Mouse (Mus musculus) Patski (cell line): ENCODE measurements around the gene Mrgprb2. TPM values are rescaled to one million over a fixed set of nuclear protein-coding genes. Genes with fewer than 3 reads are reported as not detected.

Source experiments
- ATAC-seq: fragments of 100-300 bp; one replicate; pipeline ENCODE4 v1.8.0; 2021
- CTCF ChIA-PET: fragments of 350-600 bp; sonication (Branson Sonifier 250); formaldehyde crosslinking; loops from one replicate; lab custom pipeline; 2022; ENCODE audit warnings: inconsistent platforms; lab: Charles Lee
- POLR2A ChIA-PET: fragments of 350-600 bp; sonication (Branson Sonifier 250); formaldehyde crosslinking; loops from one replicate; lab custom pipeline; 2022; ENCODE audit warnings: antibody characterized with exemption, inconsistent platforms; lab: Charles Lee
- DNase-seq: peaks from one replicate; pipeline ENCODE4 v3.0.0-alpha.2; 2011; ENCODE audit warnings: low read depth, low spot score
- H3K27me3 ChIP-seq: fragments of 371-371 bp; one replicate; pipeline ENCODE4 v1.5.1; 2021
- CTCF ChIP-seq: fragments of 100-300 bp; IDR thresholded peaks from one replicate; pipeline ENCODE4 v1.5.1; 2021
- in situ Hi-C: fragments of 300-500 bp; cut with MboI; formaldehyde crosslinking; loops from 3 replicates; pipeline ENCODE4 v1.11.1; 2018; ENCODE audit warnings: low pct_unique_long_range_greater_than_20kb, mixed read lengths
- polyA plus RNA-seq: library from polyadenylated mRNA; unstranded; gene quantifications from one replicate; pipeline ENCODE4 v1.2.3, GENCODE M21; 2021

Gene Mrgprb2
- polyA plus RNA-seq = not detected

- ChIA-PET CTCF (no interaction called here), POLR2A (no interaction called here)
- no peak for ATAC-seq
- no peak for DNase-seq
- H3K27me3 ChIP-seq = no peaks in the 10 kb centered on the region
- in situ Hi-C loops = no loop called here
- no peak for TF ChIP-seq CTCF
Measured at GRCm38 (mm10) chr7:48557986-48558385, at the start of gene Mrgprb2. Mrgprb2 (minus strand) TSS chr7:48558086.

Other genes starting within 250 kb of the Mrgprb2 start
- gene Mrgprb8, start 169.6 kb downstream of the Mrgprb2 start, polyA plus RNA-seq = not detected
- gene Mrgprb1, start 101.7 kb downstream of the Mrgprb2 start, polyA plus RNA-seq = not detected
- gene Mrgprx2, start 58.8 kb downstream of the Mrgprb2 start, polyA plus RNA-seq = not detected
- gene Mrgprb3, start 85.7 kb upstream of the Mrgprb2 start, polyA plus RNA-seq = not detected
- gene Zdhhc13, start 230.9 kb upstream of the Mrgprb2 start, polyA plus RNA-seq = 59.2 TPM